Mouse (Mus musculus) adrenal gland, postnatal 10 days (tissue): ENCODE data around the gene Ssu72. TPM values are rescaled to one million over a fixed set of nuclear protein-coding genes. Genes with fewer than 3 reads are reported as not detected.
"Not testable (repeated sequence)": the region's sequence is repeated elsewhere in the genome, so short reads cannot be mapped to it uniquely, and the experiment has no call there.

ENCODE experiments used
- DNase-seq: peaks from one replicate; pipeline ENCODE4 v3.0.0; 2021; ENCODE audit warnings: mixed read lengths
- long read RNA-seq, 2 experiments: library from polyadenylated mRNA; stranded (forward); transcript quantifications; one replicate each; pipeline ENCODE4 v2.0.0; 2021
- total RNA-seq, 2 experiments: library from RNA; stranded (reverse); gene quantifications; 2 replicates each; pipeline ENCODE4 v1.2.3; 2021

The Ssu72 gene
- total RNA-seq = 10 to 100 TPM; 86.5 to 90.9 TPM
- long read RNA-seq, experiment 1, transcript Ssu72-201 (5 exons, 1,472 nt) = major isoform, 150 of 225 reads
- long read RNA-seq, experiment 1, transcript Ssu72-202 (4 exons, 874 nt) = minor isoform, 7 of 225 reads
- long read RNA-seq, experiment 1, transcript Ssu72-203 (2 exons, 1,555 nt) = minor isoform, 5 of 225 reads
- long read RNA-seq, experiment 1, partial matches to known transcripts = 2 of 225 reads
- long read RNA-seq, experiment 1, other reads (novel, unspliced or antisense) = 61 of 225 reads
- long read RNA-seq, experiment 2, transcript Ssu72-201 (5 exons, 1,472 nt) = major isoform, 86 of 133 reads
- long read RNA-seq, experiment 2, partial matches to known transcripts = 34 of 133 reads
- long read RNA-seq, experiment 2, other reads (novel, unspliced or antisense) = 6 of 133 reads

DNA sequence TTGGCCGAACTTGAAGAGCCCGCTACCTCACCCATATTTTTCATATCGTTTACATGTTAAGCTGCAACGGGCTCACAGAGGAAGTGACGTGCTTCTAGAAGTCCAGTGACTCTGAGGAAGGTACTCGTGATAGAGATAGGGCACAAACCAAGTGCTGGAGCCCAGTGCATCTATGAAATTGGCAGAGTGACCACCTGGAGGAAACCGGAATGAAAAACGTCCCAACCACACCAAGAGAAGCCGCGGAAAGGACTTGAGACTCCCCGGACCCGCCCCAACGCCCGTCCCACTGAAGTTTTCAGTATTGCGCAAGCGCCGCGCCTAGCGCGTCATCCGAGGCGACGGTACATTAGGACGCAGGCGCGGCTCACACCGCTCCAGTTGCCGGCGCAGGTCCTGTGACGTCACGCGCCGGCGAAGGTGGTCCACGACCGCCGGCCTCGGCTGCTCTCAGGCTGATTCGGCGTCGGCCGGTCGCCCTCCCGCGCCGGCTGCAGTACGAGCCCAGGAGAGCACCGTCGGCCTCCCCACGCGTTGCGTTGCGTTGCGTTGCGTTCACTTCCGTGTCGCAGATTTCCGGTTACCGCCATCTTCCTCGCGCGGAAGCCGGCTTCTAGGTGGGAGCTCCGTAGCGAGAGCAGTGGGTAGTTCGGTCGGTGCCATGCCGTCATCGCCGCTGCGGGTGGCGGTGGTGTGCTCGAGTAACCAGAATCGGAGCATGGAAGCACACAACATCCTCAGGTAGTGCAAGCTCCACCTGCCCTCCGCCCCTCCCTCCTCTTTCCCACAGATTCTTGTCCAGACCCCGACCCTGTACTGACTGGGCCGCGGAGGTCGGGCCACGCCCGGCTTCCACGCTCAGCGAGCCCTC, at the start of gene Ssu72:
Ssu72 (plus strand) TSS at position 80 of the 871 bp plus-strand sequence.
- DNase-seq = peak; percentile 95

DNA sequence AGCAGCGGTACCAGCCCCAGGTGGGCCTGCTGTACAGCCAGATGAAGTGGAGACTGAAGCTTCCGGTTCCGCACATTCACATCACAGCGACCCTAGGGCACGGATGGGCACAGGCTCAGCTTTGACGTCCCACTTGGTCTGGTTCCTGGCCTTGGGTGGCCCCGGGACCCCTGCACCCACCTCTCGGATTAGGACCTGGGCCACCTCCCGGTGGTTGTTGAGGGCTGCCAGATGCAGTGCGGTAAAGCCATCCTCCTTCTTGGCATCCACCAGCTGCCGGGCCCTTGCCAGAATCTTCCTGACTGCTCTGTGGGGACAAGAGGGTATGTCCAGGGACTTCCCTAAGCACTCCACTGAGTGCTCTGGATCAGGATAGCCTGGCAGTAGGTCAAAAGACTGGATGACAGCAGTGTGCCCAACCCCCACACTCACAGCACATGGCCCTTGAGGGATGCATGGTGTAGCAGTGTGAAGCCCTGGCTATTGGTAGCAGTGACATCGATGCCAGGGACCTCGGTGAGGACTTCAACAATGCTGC, 48.3 kb upstream of the Ssu72 start:
- no peak for DNase-seq

DNA sequence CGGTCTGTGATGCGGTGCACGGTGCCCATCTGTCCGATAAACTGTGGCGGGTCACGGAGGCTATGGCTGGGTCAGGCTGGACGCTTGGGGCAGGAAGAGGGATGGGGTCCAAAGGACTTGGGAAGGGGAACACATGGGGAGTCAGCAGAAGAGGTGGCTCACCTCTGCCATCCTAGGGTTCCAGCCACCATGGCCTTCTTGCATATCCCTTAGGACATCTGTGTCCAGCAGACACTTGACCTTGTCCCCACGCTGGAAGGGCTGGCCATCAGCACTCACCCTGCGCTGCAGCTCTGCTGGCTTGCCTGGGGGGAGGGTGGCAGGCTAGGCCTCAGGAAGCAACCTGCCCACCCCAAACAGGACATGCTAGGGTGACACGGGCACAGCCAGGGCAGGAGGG, 45.6 kb upstream of the Ssu72 start:
- no peak for DNase-seq

DNA sequence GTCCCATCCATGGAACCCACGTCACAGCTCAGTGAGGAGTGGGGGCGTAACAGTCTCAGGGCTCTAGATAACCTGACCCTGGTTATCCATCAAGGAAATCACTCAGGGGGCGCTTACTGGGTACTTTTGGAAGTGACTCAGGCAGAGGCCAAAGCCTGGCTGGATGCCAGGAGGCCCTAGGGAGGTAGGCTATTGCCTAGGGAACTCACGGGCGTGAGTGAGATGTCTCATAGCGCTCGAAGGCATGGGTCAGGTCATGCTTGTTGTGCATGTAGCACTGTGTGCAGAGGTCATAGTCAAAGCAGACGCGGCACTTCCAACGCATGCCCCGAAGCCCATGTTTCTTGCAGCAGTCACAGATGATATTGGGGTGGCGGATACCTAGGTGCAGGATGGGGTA, 44.0 kb upstream of the Ssu72 start:
- peak; percentile 80 for DNase-seq

DNA sequence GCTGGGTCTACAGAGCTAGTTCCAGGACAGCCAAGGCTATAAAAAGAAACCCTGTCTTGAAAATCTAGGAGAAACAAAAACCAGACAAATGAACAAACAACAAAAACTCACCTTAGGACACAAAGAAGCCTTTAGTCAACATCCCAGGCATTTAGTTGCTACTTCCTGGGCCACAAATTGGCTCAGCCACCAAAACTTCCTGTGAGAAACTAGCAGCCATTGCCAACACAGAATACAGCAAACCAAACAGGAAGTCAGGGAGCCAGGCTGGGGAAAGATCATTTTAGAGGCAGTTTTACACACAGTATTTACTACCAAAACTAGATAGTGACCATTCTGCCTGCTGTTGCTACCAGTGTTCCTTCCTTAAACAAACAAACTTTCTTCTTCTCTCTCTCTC, 37.7 kb upstream of the Ssu72 start:
- DNase-seq = no peak

DNA sequence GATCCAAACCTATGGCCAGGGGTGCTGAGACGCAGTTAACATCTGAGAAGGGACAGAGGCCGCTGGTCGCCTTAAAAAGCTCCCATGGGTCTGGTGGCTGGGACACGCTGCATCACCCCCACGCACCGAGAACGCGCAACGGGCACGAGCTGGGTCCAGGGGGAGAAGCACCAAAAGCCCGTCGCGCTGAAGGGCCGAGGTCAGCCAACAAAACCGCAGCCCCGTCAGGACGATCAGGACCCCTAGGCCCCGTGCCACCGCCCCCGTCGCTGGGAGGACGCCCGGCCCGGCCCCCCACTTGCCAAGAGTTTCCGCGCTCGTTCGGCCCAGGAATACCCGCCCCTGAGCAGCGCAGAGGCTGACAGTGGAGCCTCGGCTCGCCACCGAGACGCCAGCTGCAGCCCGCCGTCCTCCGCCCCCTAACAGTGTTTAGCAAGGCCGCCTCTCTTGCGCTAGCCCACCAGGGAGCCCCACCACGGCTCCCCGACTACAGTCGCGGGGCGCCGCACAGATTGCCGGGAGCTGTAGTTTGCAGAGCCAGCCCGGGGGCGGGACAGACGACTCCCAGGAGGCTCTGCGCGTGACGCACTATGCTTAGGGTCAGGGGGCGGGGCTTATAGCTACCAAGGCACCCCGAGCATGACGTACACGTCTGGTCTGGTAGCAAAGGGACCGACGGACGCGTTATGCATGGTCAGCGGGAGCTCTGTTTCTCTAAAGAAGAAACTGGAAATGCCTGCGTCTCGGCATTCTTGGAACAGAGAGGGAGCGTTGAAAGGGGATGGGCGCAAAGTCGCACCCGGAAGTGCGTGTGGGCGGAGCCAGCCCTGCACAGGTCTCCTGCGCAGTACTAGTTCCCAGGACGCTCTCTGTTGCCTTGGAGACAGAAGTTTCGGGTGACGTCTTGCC, 35.7 kb upstream of the Ssu72 start, which contains the start of gene Mib2:
Mib2 (minus strand) TSS at position 510 of the 909 bp plus-strand sequence.
- peak; percentile 97 for DNase-seq

DNA sequence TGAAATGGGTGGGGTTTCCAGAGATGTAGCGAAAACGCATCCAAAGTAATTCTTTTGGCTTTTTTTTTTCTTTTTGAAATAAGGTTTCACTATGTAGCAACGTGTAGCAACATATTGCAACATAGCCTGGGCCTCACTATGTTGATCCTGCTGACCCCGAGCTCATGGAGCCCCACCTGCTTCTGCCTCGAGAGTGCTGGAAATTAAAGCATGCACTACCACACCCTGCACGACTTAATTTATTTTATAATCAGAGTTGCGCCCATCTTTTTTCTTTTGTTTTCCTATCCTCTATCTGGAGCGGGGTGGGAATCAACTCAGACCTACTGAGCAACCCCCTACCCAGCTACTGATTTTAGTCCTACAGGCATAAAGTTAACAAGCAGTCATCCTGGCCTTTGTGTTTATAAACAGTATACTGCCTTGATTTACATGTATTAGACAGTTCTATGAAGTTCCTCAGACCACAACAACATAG, 35.0 kb upstream of the Ssu72 start:
- no peak for DNase-seq

DNA sequence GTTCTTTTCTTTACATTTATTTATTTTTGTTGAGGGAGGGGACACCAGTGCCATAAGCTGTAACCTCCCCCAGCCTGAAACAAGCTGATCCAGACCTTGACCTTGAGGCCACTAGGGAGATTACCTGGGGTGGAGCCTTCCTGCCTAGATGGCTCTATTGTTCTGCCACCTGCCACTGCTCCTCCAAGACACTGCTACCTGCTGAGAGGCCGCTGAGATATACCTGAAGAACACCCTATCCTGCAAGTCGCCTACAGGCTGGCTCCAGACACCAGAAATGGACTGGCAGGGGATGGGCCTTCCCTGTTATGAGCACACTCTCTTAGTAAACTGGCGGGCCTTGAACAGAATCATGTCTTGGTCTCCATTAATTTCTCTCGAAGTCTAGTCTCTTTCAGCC, 34.4 kb upstream of the Ssu72 start:
- DNase-seq = not testable (repeated sequence)

DNA sequence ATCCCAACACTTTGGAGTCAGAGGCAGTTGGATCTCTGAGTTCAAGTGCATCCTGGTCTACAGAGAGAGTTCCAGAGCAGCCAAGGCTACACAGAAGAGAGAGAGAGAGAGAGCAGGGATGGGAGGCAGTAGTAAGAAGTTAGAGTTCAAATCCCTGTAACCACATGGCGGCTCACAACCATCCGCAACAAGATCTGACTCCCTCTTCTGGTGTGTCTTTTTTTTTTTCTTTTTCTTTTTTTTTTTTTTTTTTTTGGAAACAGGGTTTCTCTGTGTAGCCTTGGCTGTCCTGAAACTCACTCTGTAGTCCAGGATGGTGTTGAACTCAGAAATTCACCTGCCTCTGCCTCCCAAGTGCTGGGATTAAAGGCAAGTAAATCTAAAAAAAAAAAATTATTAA, 32.5 kb upstream of the Ssu72 start:
- DNase-seq = no peak

DNA sequence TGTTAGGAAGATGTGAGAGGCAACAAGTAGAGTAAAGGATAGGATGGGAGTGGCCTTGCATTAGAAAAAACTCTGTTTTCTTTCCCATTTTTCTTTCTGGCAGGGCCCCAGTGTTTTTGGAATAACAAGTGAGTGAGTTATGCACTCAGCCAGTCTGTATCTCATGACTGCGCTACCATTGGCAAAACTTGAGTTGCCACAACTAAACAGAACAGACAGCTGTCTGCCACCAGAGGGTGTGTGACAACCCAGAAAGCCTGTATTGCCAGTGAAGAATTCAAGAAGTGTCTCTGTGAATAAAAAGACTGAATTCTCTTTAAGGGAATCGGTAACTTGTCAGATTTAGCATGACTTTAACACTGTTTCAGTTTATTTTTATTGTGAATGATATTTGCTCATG, 28.6 kb upstream of the Ssu72 start:
- DNase-seq = no peak

DNA sequence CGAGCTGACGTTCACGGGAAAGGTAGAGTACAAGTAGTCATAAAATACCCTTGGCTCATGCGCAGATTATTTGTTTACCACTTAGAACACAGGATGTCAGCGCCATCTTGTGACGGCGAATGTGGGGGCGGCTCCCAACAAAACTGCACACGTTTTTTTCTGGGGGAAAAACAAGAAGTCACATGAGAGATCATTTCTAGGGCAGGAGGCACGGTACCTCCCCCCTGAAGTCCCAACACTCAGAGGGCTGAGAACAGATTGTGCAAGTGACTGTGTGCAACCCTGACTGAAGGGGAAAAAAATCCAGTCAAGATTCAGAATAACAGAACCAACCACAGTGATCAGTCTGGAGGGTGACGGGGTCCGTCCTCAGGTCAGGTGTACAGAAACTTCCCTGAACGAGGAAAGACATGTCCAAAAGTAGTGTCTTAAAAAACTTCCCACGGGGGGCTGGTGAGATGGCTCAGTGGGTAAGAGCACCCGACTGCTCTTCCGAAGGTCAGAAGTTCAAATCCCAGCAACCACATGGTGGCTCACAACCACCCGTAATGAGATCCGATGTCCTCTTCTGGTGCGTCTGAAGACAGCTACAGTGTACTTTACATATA, 20.8 kb upstream of the Ssu72 start:
- not testable (repeated sequence) for DNase-seq

DNA sequence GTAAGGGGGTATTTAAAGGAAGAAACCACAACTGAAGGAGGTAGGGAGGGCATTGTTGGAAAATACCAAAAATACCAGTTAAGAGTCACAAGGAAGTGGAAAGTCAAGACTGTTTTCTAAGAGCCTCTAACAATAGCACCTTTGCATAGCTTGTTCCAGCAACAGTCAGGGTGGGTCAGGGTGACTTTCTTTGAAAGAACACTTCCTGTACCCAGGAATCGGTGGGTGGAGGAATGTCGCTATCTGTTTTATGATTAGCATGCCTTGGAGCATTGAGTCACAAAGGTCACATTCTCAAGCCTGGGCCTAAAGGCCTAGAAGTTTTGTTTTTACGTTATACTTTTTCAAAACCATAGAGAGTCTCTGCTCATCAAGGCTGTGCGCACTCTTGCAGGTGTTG, 16.8 kb upstream of the Ssu72 start:
- not testable (repeated sequence) for DNase-seq

DNA sequence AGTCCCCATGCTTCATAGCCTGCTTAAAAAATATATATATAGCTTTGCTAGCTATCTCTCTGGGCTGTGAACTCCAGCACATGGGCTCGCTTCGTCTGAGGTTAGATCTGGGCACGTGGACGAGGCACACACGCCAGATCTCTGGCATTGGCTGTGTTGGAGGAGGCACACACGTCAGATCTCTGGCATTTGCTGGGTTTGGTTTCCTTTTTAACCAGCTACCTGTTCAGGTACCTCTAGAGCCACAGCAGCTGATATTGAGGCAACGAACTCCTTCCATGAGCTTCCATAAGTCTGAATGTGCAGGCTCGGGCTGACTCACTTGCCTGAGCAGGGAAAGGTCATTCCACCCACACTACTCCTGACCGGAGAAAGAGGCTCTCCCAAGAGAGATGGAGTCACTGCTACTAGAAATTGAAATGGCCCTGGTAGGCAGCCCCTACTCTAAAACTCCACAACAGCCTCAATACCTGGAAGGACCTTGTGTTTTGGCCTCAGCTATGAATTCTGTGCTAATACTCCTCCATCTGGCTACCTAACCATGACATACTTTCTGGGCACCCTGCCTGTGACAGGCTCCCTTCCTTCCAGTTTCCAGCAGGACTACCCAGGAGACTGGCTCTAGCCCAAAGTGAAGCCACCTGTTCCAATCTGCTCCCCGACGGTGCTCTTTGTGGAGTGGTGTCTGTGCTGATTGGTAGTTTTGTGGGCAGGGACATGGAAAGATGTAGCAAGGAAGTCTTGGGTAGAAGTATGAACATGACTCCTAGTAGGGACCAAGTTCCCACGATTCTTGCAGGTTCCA, 13.8 kb upstream of the Ssu72 start:
- DNase-seq = no peak

DNA sequence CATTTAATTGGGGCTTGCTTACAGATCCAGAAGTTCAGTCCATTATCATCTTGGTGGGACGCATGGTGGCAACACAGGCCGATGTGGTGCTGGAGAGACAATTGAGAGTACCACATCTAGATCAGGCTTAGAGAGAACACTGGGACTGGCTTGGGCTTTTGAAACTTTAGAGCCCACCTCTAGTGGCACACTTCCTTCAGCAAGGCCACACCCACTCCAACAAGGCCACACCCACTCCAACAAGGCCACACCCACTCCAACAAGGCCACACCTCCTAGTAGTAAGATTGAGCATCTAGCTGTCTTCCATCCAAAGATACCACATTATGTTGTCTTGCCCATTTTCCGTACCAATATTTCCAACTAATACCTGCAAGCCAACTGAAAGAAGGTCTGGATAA, 12.2 kb upstream of the Ssu72 start:
- no peak for DNase-seq

DNA sequence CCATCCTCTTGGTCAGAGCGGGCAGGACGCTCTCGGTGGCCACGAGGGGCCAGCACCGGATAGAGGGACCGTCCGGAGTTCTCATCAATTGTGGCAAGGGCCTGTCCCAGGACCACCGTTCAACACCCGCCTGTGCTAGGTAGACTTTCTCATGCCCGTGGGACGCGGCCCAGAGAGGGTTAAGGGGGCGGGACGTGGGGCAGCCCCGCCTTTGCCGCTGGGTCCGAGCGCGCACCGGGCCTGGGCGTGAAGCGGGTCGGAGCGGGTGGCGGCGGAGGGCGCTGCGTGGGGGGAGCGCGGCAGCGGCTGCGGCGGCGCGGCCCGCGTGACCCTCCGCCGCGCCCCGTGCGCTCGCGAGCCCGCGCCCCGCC, 10.5 kb upstream of the Ssu72 start, which contains the start of gene Fndc10:
Fndc10 (plus strand) TSS at position 232 of the 371 bp plus-strand sequence.
- peak; percentile 86 for DNase-seq

DNA sequence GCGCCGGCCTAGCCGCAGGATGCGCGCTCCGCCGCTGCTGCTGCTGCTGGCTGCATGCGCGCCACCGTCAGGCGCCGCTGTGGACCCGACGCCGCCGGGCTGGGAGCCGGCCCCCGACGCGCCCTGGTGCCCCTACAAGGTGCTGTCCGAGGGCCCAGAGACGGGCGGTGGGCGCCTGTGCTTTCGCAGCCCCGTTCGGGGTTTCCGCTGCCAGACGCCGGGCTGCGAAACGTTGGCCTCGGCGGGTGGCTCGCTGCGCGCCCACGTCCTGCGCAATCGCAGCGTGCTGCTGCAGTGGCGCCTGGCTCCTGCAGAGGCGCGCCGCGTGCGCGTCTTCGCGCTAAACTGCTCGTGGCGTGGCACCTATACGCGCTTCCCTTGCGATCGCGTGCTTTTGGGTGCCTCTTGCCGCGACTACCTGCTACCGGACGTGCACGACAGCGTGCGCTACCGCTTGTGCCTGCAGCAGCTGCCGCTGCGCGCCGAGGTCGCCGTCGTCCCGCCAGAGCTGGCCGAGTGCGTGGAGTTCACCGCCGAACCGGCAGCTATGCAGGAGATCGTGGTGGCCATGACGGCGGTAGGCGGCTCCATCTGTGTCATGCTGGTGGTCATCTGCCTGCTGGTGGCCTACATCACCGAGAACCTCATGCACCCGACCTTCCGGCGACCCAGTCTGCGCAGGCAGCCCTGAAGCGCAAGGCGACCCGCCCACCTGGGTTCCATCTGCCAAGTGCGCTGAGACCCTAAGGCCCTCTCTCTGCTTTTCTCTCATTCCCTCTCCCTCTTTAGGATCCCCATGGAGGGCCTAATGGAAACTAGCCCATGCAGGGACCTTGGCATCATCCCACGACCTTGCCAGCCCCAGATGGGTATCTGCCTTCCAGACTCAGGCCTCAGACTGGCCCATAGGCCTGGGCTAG, 9.9 kb upstream of the Ssu72 start:
- DNase-seq = peak; percentile 75

DNA sequence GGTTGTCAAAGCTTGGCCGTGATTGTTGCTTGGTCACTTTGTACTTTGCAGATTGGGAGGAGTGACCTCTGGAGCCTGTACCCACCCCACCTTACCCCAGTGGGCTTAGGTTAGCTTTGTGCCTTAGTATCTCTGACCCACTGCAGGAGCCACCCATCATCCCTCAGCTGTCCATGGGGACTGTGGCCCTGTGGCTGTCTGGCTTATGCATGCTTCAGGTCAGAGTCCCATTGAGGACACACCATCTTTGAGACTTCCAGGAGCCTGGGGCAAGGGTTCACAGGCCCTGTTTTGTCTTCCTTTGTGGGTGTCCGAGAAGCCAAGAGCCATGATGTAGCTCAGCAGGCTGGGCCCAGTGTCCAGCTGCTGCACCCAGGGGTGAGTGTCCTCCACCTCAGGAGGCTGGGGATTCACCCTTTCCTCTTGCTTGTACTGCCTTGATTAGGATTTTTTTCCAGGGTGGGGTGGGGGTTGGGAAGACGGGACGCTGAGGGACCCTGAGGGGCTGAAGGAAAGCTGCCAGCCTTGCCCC, 9.0 kb upstream of the Ssu72 start:
- peak; percentile 30 for DNase-seq

DNA sequence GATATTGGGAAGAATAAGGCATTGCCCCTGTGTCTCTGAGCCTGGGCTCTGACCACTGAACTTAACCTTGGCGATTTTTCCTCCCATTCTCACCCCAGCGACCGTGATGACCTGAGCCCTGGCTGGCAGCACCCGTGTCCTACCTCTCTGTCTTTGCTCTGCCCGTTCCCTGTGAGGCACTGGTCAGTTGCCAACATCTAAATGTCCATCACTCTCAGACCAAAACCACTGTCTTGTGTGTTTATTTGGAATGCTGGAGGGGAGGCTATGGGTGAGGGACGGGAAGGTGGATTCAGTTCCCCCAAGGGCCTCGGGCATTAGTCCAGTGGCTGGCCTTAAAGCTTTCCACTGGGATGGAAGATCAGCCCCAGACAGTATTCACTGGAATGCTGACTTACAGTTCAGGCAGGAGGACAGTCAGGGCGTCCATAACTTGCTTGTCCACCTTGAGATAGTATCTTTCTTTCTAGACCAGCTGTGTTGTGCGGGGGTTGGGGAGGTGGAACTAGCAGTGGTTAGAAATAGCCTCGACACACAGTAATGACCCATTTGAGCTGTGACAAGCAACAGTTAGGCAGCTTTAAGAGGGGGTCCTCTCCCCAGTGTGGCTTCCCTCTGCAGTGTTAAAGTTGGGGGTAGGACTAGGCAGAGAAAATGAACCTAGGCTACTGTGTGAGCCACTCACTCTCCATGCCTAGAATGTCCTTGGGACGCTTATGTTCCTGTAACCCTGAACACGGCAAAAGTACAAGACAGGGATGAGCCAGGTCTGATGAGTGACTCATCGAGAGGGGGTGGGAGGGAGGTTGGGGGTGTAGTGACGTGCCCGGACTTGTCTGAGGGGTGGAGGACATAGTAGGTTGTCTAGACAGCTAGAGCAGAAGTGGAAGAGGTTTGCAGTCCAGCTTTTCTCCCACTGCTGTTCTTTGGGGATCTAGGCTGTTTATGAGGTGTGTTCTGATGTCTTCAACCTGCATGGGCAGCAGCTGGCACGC, 8.0 kb upstream of the Ssu72 start:
- DNase-seq = peak; percentile 74
